Mouse (Mus musculus) myocyte (in vitro differentiated cells): ENCODE measurements at regions not wholly inside any gene's neighbourhood (a gene's known extent, or its start where the extent isn't known, plus 50 kb on each side); places are given as distances from the start of the nearest gene placed in this dataset.

ENCODE experiments used
- CEBPB ChIP-seq: IDR thresholded peaks from 2 replicates; pipeline ENCODE4 v1.6.1; 2011; ENCODE audit warnings: mild to moderate bottlenecking, moderate library complexity; ENCODE audit not compliant: poor library complexity, insufficient read depth, severe bottlenecking
- E2F4 ChIP-seq: IDR thresholded peaks from one replicate; pipeline ENCODE4 v1.6.1; 2011; ENCODE audit warnings: mild to moderate bottlenecking, control low read depth, moderate library complexity; ENCODE audit not compliant: insufficient read depth
- MAX ChIP-seq: IDR thresholded peaks from one replicate; pipeline ENCODE4 v1.6.1; 2011; ENCODE audit warnings: low read depth, mild to moderate bottlenecking, control low read depth
- MYOD1 ChIP-seq, 3 experiments: IDR thresholded peaks; one replicate each; pipeline ENCODE4 v1.6.1; 2011; ENCODE audit warnings: control low read depth in 2 of 3, low read depth in 2 of 3, mild to moderate bottlenecking in 2 of 3, moderate library complexity in 1 of 3; ENCODE audit not compliant: insufficient read length in 2 of 3, control insufficient read depth in 1 of 3
- MYOG ChIP-seq, 3 experiments: IDR thresholded peaks; one replicate each; pipeline ENCODE4 v1.6.1; 2011; ENCODE audit warnings: control low read depth in 2 of 3, low read depth in 2 of 3, mild to moderate bottlenecking in 2 of 3; ENCODE audit not compliant: insufficient read length in 2 of 3, control insufficient read depth in 1 of 3, insufficient read depth in 1 of 3
- POLR2A ChIP-seq: IDR thresholded peaks from one replicate; pipeline ENCODE4 v1.6.1; 2011; ENCODE audit warnings: low read depth, mild to moderate bottlenecking, control low read depth, moderate library complexity; ENCODE audit not compliant: insufficient read length
- POLR2AphosphoS2 ChIP-seq: IDR thresholded peaks from one replicate; pipeline ENCODE4 v1.6.1; 2011; ENCODE audit warnings: low read depth, control low read depth; ENCODE audit not compliant: insufficient read length
- SRF ChIP-seq: IDR thresholded peaks from one replicate; pipeline ENCODE4 v1.6.1; 2011; ENCODE audit warnings: low read depth; ENCODE audit not compliant: control insufficient read depth, insufficient read length
- TCF12 ChIP-seq: IDR thresholded peaks from one replicate; pipeline ENCODE4 v1.6.1; 2011; ENCODE audit warnings: mild to moderate bottlenecking, control low read depth; ENCODE audit not compliant: poor library complexity, insufficient read depth, severe bottlenecking
- TCF3 ChIP-seq: IDR thresholded peaks from one replicate; pipeline ENCODE4 v1.6.1; 2011; ENCODE audit warnings: low read depth, control low read depth; ENCODE audit not compliant: insufficient read length
- USF1 ChIP-seq: IDR thresholded peaks from one replicate; pipeline ENCODE4 v1.6.1; 2011; ENCODE audit warnings: low read depth, mild to moderate bottlenecking, control low read depth, moderate library complexity

DNA sequence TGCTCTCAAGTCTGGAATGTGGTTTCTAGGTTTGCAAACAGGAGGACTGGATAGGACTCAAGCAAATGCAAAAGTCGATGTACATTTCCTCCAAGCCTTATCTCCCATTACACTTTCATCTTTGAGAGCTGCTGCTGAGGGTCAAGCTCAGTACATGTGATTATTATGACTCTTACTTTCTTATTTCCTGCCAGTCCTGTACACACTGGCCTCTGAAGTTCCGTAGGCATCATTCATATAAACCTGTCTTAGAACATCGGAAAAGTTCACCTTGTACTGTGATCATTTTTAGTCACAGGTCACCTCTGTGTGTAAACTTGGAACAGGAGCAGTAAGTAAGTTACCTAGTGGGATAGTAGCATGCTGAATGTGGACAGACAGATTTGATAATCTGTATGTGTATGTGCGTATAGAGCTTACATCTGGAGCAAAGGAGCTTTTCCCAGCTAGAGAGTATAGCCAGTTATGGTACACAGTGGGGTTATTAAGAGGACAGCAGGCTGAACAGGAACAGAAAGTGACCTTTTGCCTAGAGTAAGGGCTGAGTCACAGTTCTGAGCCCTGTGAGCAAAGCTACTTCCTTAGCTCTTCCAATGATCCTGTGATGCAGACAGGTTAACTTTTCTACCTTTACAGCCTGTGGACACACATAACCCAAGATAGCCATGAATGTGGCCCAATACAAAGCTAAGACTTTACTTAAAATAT, 319.2 kb upstream of the 4930452B06Rik start:
- TF ChIP-seq POLR2A = no peak
- TF ChIP-seq MAX = no peak
- no peak for TF ChIP-seq TCF3
- no peak for TF ChIP-seq SRF
- TF ChIP-seq USF1 = no peak
- no peak for TF ChIP-seq MYOG (IDR thresholded peaks at IDR 0.05; ENCODE audit: control insufficient read depth in 1 of 3, insufficient read depth in 1 of 3, insufficient read length in 2 of 3, low read depth in 2 of 3)
- no peak for TF ChIP-seq MYOD1 (IDR thresholded peaks at IDR 0.05; ENCODE audit: control insufficient read depth in 1 of 3, insufficient read length in 2 of 3, low read depth in 2 of 3)
- no peak for TF ChIP-seq TCF12
- TF ChIP-seq E2F4 = no peak
- TF ChIP-seq CEBPB = no peak
- no peak for TF ChIP-seq POLR2AphosphoS2
